Mouse (Mus musculus): ENCODE measurements around the gene Gmeb1. TPM values are rescaled to one million over a fixed set of nuclear protein-coding genes. Genes with fewer than 3 reads are reported as not detected.
"Not testable (repeated sequence)": the region's sequence is repeated elsewhere in the genome, so short reads cannot be mapped to it uniquely, and the experiment has no call there.

Gene Gmeb1
- polyA plus RNA-seq, 1 experiment from 2014 or later = 17.0 TPM

- 45% methylated on average over 8 of the region's 8 CpGs for WGBS
- no peaks in the 10 kb centered on the region for H3K9me3 ChIP-seq (ENCODE audit: low read length)
- DNase-seq (ENCODE audit: low spot score) (no peak), ATAC-seq (no peak)
- no peak overlapping the region for H3K4me2 ChIP-seq (replicated peaks; ENCODE audit: low read depth, low read length)
- no peak overlapping the region for H3K4me3 ChIP-seq (ENCODE audit: low read depth, low read length)
- H3K9ac ChIP-seq (replicated peaks; ENCODE audit: low read depth) = no peak overlapping the region
- H3K27ac ChIP-seq (ENCODE audit: low read length) = no peak overlapping the region
- no peaks in the 10 kb centered on the region for H3K4me1 ChIP-seq (ENCODE audit: insufficient read depth, low read depth, low read length)
- H3K36me3 ChIP-seq (ENCODE audit: insufficient read depth, low read length) = 0 out of 2 replicates have a peak, but pooled peaks cover 8% of the 10 kb centered on the region
- H3K27me3 ChIP-seq (replicated peaks; ENCODE audit: insufficient read depth, low read length) = no peaks in the 10 kb centered on the region
- TF ChIP-seq CTCF (IDR thresholded peaks at IDR 0.05) (peak; percentile 42), EP300 (IDR thresholded peaks at IDR 0.05) (no peak)
These were observed 34.4 kb upstream of the Gmeb1 start for GRCm38 (mm10) chr4:132295696-132296390.

- no peak overlapping the region for H3K9ac ChIP-seq (replicated peaks; ENCODE audit: low read depth)
- DNase-seq (ENCODE audit: low spot score) = peak; percentile 17
- ATAC-seq = peak; percentile 54
These were observed 32.4 kb upstream of the Gmeb1 start for GRCm38 (mm10) chr4:132293682-132294240.

DNA sequence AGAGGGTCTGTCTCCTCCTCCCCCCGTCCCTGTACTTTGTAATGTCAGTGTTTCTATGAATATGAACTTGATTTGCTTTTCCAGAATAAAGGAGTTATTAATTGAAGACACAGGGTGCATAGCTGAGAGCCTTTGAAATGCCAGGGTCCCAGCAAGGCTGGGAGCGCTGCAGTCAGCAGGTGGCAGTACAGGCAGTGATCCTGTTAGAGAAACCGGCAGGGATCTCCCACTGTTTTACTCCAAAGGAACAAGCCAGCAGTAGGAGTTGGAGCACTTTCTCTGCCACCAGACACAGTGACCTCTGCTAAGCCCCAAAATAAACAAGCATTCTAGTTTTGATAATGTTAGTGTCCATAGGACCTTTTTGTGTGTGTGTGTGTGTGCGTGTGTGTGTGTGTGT, 31.6 kb upstream of the Gmeb1 start:
- 43% methylated on average over 4 of the region's 4 CpGs for WGBS

More at GRCm38 (mm10) chr4:132293682-132294240, 32.4 kb upstream of the Gmeb1 start:
- no peaks in the 10 kb centered on the region for H3K4me1 ChIP-seq (ENCODE audit: insufficient read depth, low read depth, low read length)
- H3K27ac ChIP-seq (ENCODE audit: low read length) = no peak overlapping the region
- H3K9me3 ChIP-seq (ENCODE audit: low read length) = no peaks in the 10 kb centered on the region
- H3K4me2 ChIP-seq (replicated peaks; ENCODE audit: low read depth, low read length) = no peak overlapping the region
- TF ChIP-seq CTCF (IDR thresholded peaks at IDR 0.05) (no peak), EP300 (IDR thresholded peaks at IDR 0.05) (no peak)
- 73% methylated on average over 7 of the region's 7 CpGs for WGBS
- no peak overlapping the region for H3K4me3 ChIP-seq (ENCODE audit: low read depth, low read length)
- H3K27me3 ChIP-seq (replicated peaks; ENCODE audit: insufficient read depth, low read length) = no peaks in the 10 kb centered on the region
- peaks cover 14% of the 10 kb centered on the region; the same call in 1 of the 2 replicates for H3K36me3 ChIP-seq (ENCODE audit: insufficient read depth, low read length)

GRCm38 (mm10) chr4:132291624-132292335, 30.4 kb upstream of the Gmeb1 start:
- H3K9me3 ChIP-seq (ENCODE audit: low read length) = no peaks in the 10 kb centered on the region
- DNase-seq (ENCODE audit: low spot score) (no peak), ATAC-seq (no peak)
- H3K27ac ChIP-seq (ENCODE audit: low read length) = no peak overlapping the region
- H3K4me3 ChIP-seq (ENCODE audit: low read depth, low read length) = no peak overlapping the region
- TF ChIP-seq EP300 (IDR thresholded peaks at IDR 0.05) = no peak
- TF ChIP-seq CTCF (IDR thresholded peaks at IDR 0.05) = peak; percentile 19
- no peak overlapping the region for H3K9ac ChIP-seq (replicated peaks; ENCODE audit: low read depth)
- H3K4me2 ChIP-seq (replicated peaks; ENCODE audit: low read depth, low read length) = no peak overlapping the region
- 82% methylated on average over 12 of the region's 12 CpGs for WGBS
- H3K4me1 ChIP-seq (ENCODE audit: insufficient read depth, low read depth, low read length) = no peaks in the 10 kb centered on the region
- H3K27me3 ChIP-seq (replicated peaks; ENCODE audit: insufficient read depth, low read length) = no peaks in the 10 kb centered on the region
- H3K36me3 ChIP-seq (ENCODE audit: insufficient read depth, low read length) = peaks cover 14% of the 10 kb centered on the region; the same call in 1 of the 2 replicates

More for the DNA sequence above, 31.6 kb upstream of the Gmeb1 start:
- H3K4me3 ChIP-seq (ENCODE audit: low read depth, low read length) = no peak overlapping the region
- H3K4me2 ChIP-seq (replicated peaks; ENCODE audit: low read depth, low read length) = no peak overlapping the region
- peak; percentile 58; the same call in 1 of the 2 replicates for ATAC-seq
- peaks cover 14% of the 10 kb centered on the region; the same call in 1 of the 2 replicates for H3K36me3 ChIP-seq (ENCODE audit: insufficient read depth, low read length)
- H3K9me3 ChIP-seq (ENCODE audit: low read length) = no peaks in the 10 kb centered on the region
- H3K4me1 ChIP-seq (ENCODE audit: insufficient read depth, low read depth, low read length) = no peaks in the 10 kb centered on the region
- TF ChIP-seq CTCF (IDR thresholded peaks at IDR 0.05) = peak; percentile 79
- no peak for TF ChIP-seq EP300 (IDR thresholded peaks at IDR 0.05)
- no peaks in the 10 kb centered on the region for H3K27me3 ChIP-seq (replicated peaks; ENCODE audit: insufficient read depth, low read length)
- H3K27ac ChIP-seq (ENCODE audit: low read length) = no peak overlapping the region
- peak; percentile 73 for DNase-seq (ENCODE audit: low spot score)
- H3K9ac ChIP-seq (replicated peaks; ENCODE audit: low read depth) = no peak overlapping the region

GRCm38 (mm10) chr4:132291056-132291455, 29.7 kb upstream of the Gmeb1 start:
- no peak overlapping the region for H3K4me3 ChIP-seq (ENCODE audit: low read depth, low read length)
- no peak overlapping the region for H3K27ac ChIP-seq (ENCODE audit: low read length)
- H3K36me3 ChIP-seq (ENCODE audit: insufficient read depth, low read length) = peaks cover 19% of the 10 kb centered on the region; the same call in 1 of the 2 replicates
- DNase-seq (ENCODE audit: low spot score) (no peak), ATAC-seq (no peak)
- no peaks in the 10 kb centered on the region for H3K9me3 ChIP-seq (ENCODE audit: low read length)
- no peak for TF ChIP-seq EP300 (IDR thresholded peaks at IDR 0.05)
- TF ChIP-seq CTCF (IDR thresholded peaks at IDR 0.05) = no peak
- no peaks in the 10 kb centered on the region for H3K4me1 ChIP-seq (ENCODE audit: insufficient read depth, low read depth, low read length)
- 98% methylated on average over 4 of the region's 4 CpGs for WGBS
- no peaks in the 10 kb centered on the region for H3K27me3 ChIP-seq (replicated peaks; ENCODE audit: insufficient read depth, low read length)
- no peak overlapping the region for H3K9ac ChIP-seq (replicated peaks; ENCODE audit: low read depth)
- no peak overlapping the region for H3K4me2 ChIP-seq (replicated peaks; ENCODE audit: low read depth, low read length)

DNA sequence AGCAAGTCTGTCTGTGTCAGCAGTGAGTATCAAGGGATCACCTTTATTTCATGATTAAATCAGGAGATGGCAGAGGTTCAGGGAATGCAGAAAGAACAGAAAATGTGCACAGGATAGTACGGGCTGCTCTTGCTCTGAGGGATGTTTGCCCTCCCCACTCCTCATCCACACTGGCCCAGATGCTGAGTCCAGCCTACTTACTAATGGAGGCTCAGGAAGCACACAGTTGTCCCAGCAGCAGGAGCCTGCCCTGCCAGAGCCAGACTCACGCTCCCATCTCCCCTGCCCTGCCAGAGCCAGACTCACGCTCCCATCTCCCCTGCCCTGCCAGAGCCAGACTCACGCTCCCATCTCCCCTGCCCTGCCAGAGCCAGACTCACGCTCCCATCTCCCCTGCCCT, 27.4 kb upstream of the Gmeb1 start:
- not testable (repeated sequence) for DNase-seq (ENCODE audit: low spot score); H3K27ac ChIP-seq (ENCODE audit: low read length); ATAC-seq; H3K4me3 ChIP-seq (ENCODE audit: low read depth, low read length); H3K4me2 ChIP-seq (replicated peaks; ENCODE audit: low read depth, low read length); H3K4me1 ChIP-seq (ENCODE audit: insufficient read depth, low read depth, low read length); H3K9ac ChIP-seq (replicated peaks; ENCODE audit: low read depth); H3K9me3 ChIP-seq (ENCODE audit: low read length); H3K27me3 ChIP-seq (replicated peaks; ENCODE audit: insufficient read depth, low read length)
- peaks cover 27% of the 10 kb centered on the region; the same call in 1 of the 2 replicates for H3K36me3 ChIP-seq (ENCODE audit: insufficient read depth, low read length)
- WGBS = 85% methylated on average over 3 of the region's 5 CpGs
